Mouse (Mus musculus) embryonic facial prominence, embryonic 11.5 days (tissue): Measurements from ENCODE around the gene 4931422A03Rik. TPM values are rescaled to one million over a fixed set of nuclear protein-coding genes. Genes with fewer than 3 reads are reported as not detected.

Experiments
- ATAC-seq: fragments of 200-750 bp; cut with Nextera tagmentation; replicated peaks from 2 replicates; pipeline ENCODE4 v1.8.0; 2017; ENCODE audit warnings: low read depth; ENCODE audit not compliant: insufficient number of reproducible peaks, low FRiP score, low TSS enrichment
- DNase-seq: peaks from one replicate; pipeline ENCODE4 v3.0.0-alpha.2; 2015; ENCODE audit warnings: low spot score
- H3K27ac ChIP-seq: fragments of 300-500 bp; sonication (generic); replicated peaks from 2 replicates; pipeline ENCODE4 v1.5.1; 2014; ENCODE audit warnings: mild to moderate bottlenecking, low read depth, low read length, control low read depth
- H3K27me3 ChIP-seq: fragments of 300-500 bp; sonication (generic); 2 replicates; pipeline ENCODE4 v1.6.1; 2014; ENCODE audit warnings: mild to moderate bottlenecking, low read length, moderate library complexity, mixed read lengths; ENCODE audit not compliant: control insufficient read depth, insufficient read depth
- H3K36me3 ChIP-seq: fragments of 300-500 bp; sonication (generic); replicated peaks from 2 replicates; pipeline ENCODE4 v1.6.1; 2014; ENCODE audit warnings: low read depth, mild to moderate bottlenecking, low read length, moderate library complexity, mixed read lengths; ENCODE audit not compliant: control insufficient read depth, insufficient read depth
- H3K4me1 ChIP-seq: fragments of 300-500 bp; sonication (generic); 2 replicates; pipeline ENCODE4 v1.6.1; 2014; ENCODE audit warnings: low read length, mixed read lengths; ENCODE audit not compliant: control insufficient read depth, insufficient read depth
- H3K4me2 ChIP-seq: fragments of 300-500 bp; sonication (generic); 2 replicates; pipeline ENCODE4 v1.6.1; 2014; ENCODE audit warnings: low read depth, mild to moderate bottlenecking, control low read depth, low read length, moderate library complexity
- H3K4me3 ChIP-seq: fragments of 300-500 bp; sonication (generic); 2 replicates; pipeline ENCODE4 v1.5.1; 2014; ENCODE audit warnings: low read depth, low read length, control low read depth
- H3K9ac ChIP-seq: fragments of 300-500 bp; sonication (generic); replicated peaks from 2 replicates; pipeline ENCODE4 v1.6.1; 2014; ENCODE audit warnings: mild to moderate bottlenecking, control low read depth, low read length
- H3K9me3 ChIP-seq: fragments of 300-500 bp; sonication (generic); replicated peaks from 2 replicates; pipeline ENCODE4 v1.6.1; 2016; ENCODE audit warnings: mild to moderate bottlenecking, low read length, inconsistent platforms, mixed read lengths; ENCODE audit not compliant: control insufficient read depth
- WGBS: fragments of 180-500 bp; shearing (Covaris S2); extraction: QIAGEN DNeasy Blood & Tissue Kit; methylation state at CpG from one replicate; pipeline ENCODE4 v1.1.7; 2014; 5-methylcytosine and 5-hydroxymethylcytosine counted together
- polyA plus RNA-seq: library from polyadenylated mRNA; unstranded; fragments of >200 nt; fragmentation: Nextera tagmentation; extraction: Ambion mirVana; gene quantifications from 2 replicates; pipeline ENCODE4 v1.2.1, GENCODE M21; 2014

4931422A03Rik gene
- polyA plus RNA-seq, 1 experiment from 2014 or later = 1.1 TPM

GRCm38 (mm10) chr2:104058954-104059353, 30.8 kb upstream of the 4931422A03Rik start:
- peaks cover 4% of the 10 kb centered on the region; the same call in 1 of the 2 replicates for H3K36me3 ChIP-seq
- no peak overlapping the region for H3K4me3 ChIP-seq
- no peaks in the 10 kb centered on the region for H3K4me1 ChIP-seq
- no peak overlapping the region for H3K4me2 ChIP-seq
- H3K27ac ChIP-seq = no peak overlapping the region
- H3K27me3 ChIP-seq = no peaks in the 10 kb centered on the region
- no peak for ATAC-seq
- H3K9ac ChIP-seq = no peak overlapping the region
- WGBS = 91% methylated on average over 4 of the region's 4 CpGs
- no peaks in the 10 kb centered on the region for H3K9me3 ChIP-seq
- DNase-seq = no peak

- no peaks in the 10 kb centered on the region for H3K4me1 ChIP-seq
- no peak overlapping the region for H3K4me2 ChIP-seq
- H3K27me3 ChIP-seq = no peaks in the 10 kb centered on the region
- ATAC-seq (no peak), DNase-seq (no peak)
- 89% methylated on average over 1 of the region's 1 CpGs for WGBS
- no peak overlapping the region for H3K9ac ChIP-seq
- H3K36me3 ChIP-seq = peaks cover 4% of the 10 kb centered on the region; the same call in 1 of the 2 replicates
- no peak overlapping the region for H3K4me3 ChIP-seq
- no peak overlapping the region for H3K27ac ChIP-seq
- H3K9me3 ChIP-seq = no peaks in the 10 kb centered on the region
These were observed 30.2 kb upstream of the 4931422A03Rik start for GRCm38 (mm10) chr2:104058381-104058780.

- H3K4me3 ChIP-seq = no peak overlapping the region
- no peaks in the 10 kb centered on the region for H3K9me3 ChIP-seq
- no peaks in the 10 kb centered on the region for H3K4me1 ChIP-seq
- no peak overlapping the region for H3K27ac ChIP-seq
- H3K27me3 ChIP-seq = no peaks in the 10 kb centered on the region
- 85% methylated on average over 1 of the region's 1 CpGs for WGBS
- DNase-seq (no peak), ATAC-seq (no peak)
- H3K9ac ChIP-seq = no peak overlapping the region
- H3K36me3 ChIP-seq = no peaks in the 10 kb centered on the region; the same call in 1 of the 2 replicates
- no peak overlapping the region for H3K4me2 ChIP-seq
These were observed 16.4 kb upstream of the 4931422A03Rik start for GRCm38 (mm10) chr2:104044479-104045080.

- Histone ChIP-seq H3K9ac (no peak overlapping the region), H3K4me3 (no peak overlapping the region), H3K4me1 (no peaks in the 10 kb centered on the region), H3K27ac (no peak overlapping the region), H3K36me3 (no peaks in the 10 kb centered on the region; the same call in 1 of the 2 replicates), H3K4me2 (no peak overlapping the region), H3K9me3 (no peaks in the 10 kb centered on the region), H3K27me3 (no peaks in the 10 kb centered on the region)
- DNase-seq (peak; percentile 15), ATAC-seq (no peak)
- 34% methylated on average over 5 of the region's 5 CpGs for WGBS
These were observed 15.7 kb upstream of the 4931422A03Rik start for GRCm38 (mm10) chr2:104043624-104044478.

- no peak for DNase-seq
- Histone ChIP-seq H3K4me2 (no peak overlapping the region), H3K36me3 (no peaks in the 10 kb centered on the region; the same call in 1 of the 2 replicates), H3K27ac (no peak overlapping the region), H3K4me3 (no peak overlapping the region), H3K27me3 (no peaks in the 10 kb centered on the region), H3K9ac (no peak overlapping the region), H3K9me3 (no peaks in the 10 kb centered on the region), H3K4me1 (no peaks in the 10 kb centered on the region)
- ATAC-seq = no peak
- 94% methylated on average over 15 of the region's 15 CpGs for WGBS
These were observed 14.6 kb upstream of the 4931422A03Rik start for GRCm38 (mm10) chr2:104042766-104043165.

GRCm38 (mm10) chr2:104041632-104042031, 13.5 kb upstream of the 4931422A03Rik start:
- Histone ChIP-seq H3K9ac (no peak overlapping the region), H3K4me3 (no peak overlapping the region), H3K36me3 (peaks cover 2% of the 10 kb centered on the region; the same call in 1 of the 2 replicates), H3K9me3 (no peaks in the 10 kb centered on the region), H3K27ac (no peak overlapping the region), H3K4me2 (no peak overlapping the region), H3K4me1 (no peaks in the 10 kb centered on the region), H3K27me3 (no peaks in the 10 kb centered on the region)
- ATAC-seq (no peak), DNase-seq (no peak)
- WGBS = 78% methylated on average over 5 of the region's 5 CpGs

GRCm38 (mm10) chr2:104038236-104038635, 10.1 kb upstream of the 4931422A03Rik start:
- WGBS = 74% methylated on average over 2 of the region's 2 CpGs
- no peaks in the 10 kb centered on the region for H3K27me3 ChIP-seq
- no peaks in the 10 kb centered on the region for H3K4me1 ChIP-seq
- no peak overlapping the region for H3K4me3 ChIP-seq
- no peak overlapping the region for H3K27ac ChIP-seq
- ATAC-seq = no peak
- H3K36me3 ChIP-seq = peaks cover 5% of the 10 kb centered on the region
- DNase-seq = no peak
- H3K9me3 ChIP-seq = no peaks in the 10 kb centered on the region
- H3K9ac ChIP-seq = no peak overlapping the region
- H3K4me2 ChIP-seq = no peak overlapping the region

- WGBS = 85% methylated on average over 3 of the region's 3 CpGs
- no peak for DNase-seq
These were observed 8.2 kb upstream of the 4931422A03Rik start for GRCm38 (mm10) chr2:104036316-104036715.

More at GRCm38 (mm10) chr2:104036316-104036715, 8.2 kb upstream of the 4931422A03Rik start:
- Histone ChIP-seq H3K9ac (no peak overlapping the region), H3K27me3 (no peaks in the 10 kb centered on the region), H3K4me3 (no peak overlapping the region), H3K4me1 (no peaks in the 10 kb centered on the region), H3K36me3 (peaks cover 5% of the 10 kb centered on the region), H3K27ac (no peak overlapping the region), H3K9me3 (no peaks in the 10 kb centered on the region), H3K4me2 (no peak overlapping the region)
- no peak for ATAC-seq
